Mouse (Mus musculus): ENCODE results near the gene Slc44a2.

The Slc44a2 gene

DNA sequence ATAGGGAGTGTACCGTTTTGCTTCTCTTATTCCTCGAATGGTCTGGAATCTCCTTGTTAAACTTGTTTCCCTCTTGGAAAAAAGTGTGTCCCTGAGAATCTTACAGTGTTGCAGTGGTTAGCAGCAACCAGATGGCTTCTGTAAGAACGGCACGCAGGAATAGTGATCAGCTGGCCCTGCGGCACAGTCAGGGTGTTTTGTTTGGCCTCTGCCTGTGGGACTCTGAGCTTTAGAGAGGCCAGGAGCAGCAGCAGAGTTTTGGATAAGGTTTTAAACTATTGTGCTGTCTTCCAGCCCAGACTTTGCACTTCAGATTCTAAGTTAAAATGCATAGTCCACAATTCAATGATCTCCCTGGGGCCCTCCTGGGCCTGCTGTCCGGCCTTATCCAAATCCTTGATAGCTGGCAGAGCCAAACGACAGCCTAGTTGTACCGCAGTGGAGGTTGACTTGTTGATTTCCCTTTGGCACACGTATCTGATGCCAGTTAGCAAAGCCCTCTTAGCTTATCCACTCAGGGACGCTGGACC is 72.2 kb downstream of the Slc44a2 start:
- DNase-seq = no peak

DNA sequence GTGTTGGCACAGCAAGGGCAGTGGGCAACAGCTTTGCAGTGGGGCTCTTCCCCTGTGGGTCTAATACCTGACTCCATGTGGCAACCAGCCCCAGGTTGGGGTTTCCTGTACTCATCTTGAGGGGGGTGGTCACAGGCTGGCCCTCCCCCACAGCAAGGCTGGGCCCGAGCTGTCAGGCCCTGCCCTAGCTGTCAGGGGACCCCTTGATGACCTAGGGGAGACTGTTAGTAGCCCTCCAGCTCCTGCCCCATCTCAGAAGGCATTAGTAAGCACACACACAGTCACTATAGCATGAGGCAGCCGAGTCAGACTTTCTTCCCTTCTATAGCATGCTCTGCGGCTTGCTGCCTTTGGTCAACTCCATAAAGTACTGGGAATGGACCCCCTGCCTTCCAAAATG is 75.2 kb downstream of the Slc44a2 start:
- no peak for DNase-seq

DNA sequence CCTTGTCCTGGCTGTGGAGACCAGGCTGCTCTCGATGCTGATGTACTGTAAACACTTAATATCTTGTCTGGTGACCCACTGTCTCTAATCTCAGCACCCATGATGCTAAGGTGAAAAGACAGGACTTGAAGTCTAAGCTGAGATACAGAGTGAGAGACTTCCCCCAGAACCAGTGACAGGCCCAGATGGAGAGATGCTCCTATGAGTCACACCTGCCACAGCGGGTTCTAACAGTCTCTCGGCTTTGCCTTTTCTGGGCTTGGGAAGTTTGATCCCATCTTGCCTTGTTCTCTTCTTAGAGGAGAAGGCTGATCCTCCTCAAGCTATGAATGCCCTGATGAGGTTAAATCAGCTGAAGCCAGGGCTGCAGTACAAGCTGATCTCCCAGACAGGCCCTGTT is 76.7 kb downstream of the Slc44a2 start:
- DNase-seq = no peak

DNA sequence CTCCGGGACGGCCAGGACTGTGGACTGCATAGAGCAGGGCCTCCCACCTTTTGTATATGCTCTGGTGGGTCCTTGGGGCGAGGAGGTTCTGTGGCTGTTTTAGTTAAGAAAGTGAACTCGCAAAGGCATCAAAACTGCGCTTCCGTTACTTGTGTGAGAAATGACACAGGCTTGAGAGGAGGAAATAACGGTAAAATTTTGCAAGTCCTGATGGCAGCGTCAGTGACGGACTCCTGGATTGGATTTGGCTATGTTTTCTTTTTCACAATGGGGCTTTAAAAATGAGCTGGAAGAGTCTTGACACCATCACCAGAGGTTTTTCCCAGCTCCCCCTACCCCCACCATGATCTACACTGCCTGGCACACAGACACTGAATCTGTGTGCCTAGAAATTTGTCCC is 80.5 kb downstream of the Slc44a2 start:
- no peak for DNase-seq

DNA sequence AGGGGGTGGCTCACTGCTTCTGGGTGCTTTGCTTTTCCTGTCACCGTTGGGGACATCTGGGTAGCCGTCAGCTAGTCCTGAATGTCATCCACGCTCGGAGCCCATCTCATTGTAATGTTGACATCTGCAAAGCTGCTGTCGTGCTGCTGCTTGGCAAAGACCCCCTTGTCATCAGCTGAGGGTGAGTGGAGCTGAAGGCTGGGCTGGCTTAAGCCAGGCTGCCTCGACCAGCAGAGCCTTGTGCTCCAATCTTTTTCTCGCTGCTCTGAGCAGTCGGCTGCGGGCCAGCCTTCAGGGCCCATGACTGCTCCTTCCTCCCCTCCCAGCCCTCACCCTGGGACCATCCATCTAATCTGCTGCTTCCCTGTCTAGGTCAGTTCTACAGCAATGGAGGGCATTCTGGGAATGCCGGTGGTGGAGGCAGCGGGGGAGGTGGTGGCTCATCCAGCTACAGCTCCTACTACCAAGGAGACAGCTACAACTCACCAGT is 82.3 kb downstream of the Slc44a2 start:
- DNase-seq = no peak

DNA sequence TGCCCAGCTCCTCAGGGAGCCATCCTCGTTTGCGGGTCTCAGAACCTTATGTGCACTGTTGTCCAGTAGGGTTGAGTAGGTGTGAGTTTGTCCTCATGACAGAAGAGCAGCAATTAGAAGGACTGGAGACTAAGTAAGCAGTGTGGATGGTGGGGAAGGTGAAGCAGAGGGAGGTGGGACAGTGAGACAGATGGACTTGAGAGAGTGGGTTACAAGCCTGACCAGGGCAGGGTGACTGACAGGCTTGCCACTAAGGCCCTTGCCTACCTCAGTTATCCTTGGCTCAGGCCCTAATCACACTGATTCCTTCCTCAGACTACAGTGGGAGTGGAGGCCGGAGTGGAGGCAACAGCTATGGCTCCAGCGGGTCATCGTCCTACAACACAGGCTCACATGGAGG is 83.2 kb downstream of the Slc44a2 start:
- DNase-seq = no peak

All from lung, postnatal 10 days (tissue).